Mouse (Mus musculus): ENCODE measurements around the gene Qrsl1. TPM values are rescaled to one million over a fixed set of nuclear protein-coding genes. Genes with fewer than 3 reads are reported as not detected.

Gene Qrsl1
- total and polyA plus RNA-seq, 2 experiments from 2014 or later = 14.7 to 18.8 TPM

- Histone ChIP-seq H3K4me1 (ENCODE audit: insufficient read depth) (no peaks in the 10 kb centered on the region), H3K27ac (ENCODE audit: low read depth, low read length) (no peak overlapping the region), H3K9ac (no peak overlapping the region), H3K4me2 (ENCODE audit: low read depth) (no peak overlapping the region), H3K4me3 (ENCODE audit: low read depth, low read length) (no peak overlapping the region), H3K9me3 (ENCODE audit: low read length) (no peaks in the 10 kb centered on the region), H3K27me3 (ENCODE audit: insufficient read depth, low read length) (no peaks in the 10 kb centered on the region), H3K36me3 (ENCODE audit: insufficient read depth) (peaks cover 8% of the 10 kb centered on the region; the same call in 1 of the 2 replicates)
- WGBS = 92% methylated on average over 3 of the region's 3 CpGs
- TF ChIP-seq CTCF (IDR thresholded peaks at IDR 0.05; ENCODE audit: low read depth) = no peak
- DNase-seq = no peak
- ATAC-seq = no peak
Observed at GRCm38 (mm10) chr10:43923096-43923495, 21.6 kb upstream of the Qrsl1 start.

- Histone ChIP-seq H3K27me3 (ENCODE audit: insufficient read depth, low read length) (no peaks in the 10 kb centered on the region), H3K4me2 (ENCODE audit: low read depth) (no peak overlapping the region), H3K27ac (ENCODE audit: low read depth, low read length) (no peak overlapping the region), H3K9me3 (ENCODE audit: low read length) (no peaks in the 10 kb centered on the region), H3K4me1 (ENCODE audit: insufficient read depth) (no peaks in the 10 kb centered on the region), H3K36me3 (ENCODE audit: insufficient read depth) (peaks cover 3% of the 10 kb centered on the region; the same call in 1 of the 2 replicates), H3K9ac (no peak overlapping the region), H3K4me3 (ENCODE audit: low read depth, low read length) (no peak overlapping the region)
- ATAC-seq (peak; percentile 92), DNase-seq (peak; percentile 91)
- TF ChIP-seq CTCF (IDR thresholded peaks at IDR 0.05; ENCODE audit: low read depth) = peak; percentile 98
- 38% methylated on average over 17 of the region's 17 CpGs for WGBS
Observed at GRCm38 (mm10) chr10:43918696-43919608, 17.4 kb upstream of the Qrsl1 start.

GRCm38 (mm10) chr10:43916737-43917136, 15.2 kb upstream of the Qrsl1 start:
- H3K4me2 ChIP-seq (ENCODE audit: low read depth) = no peak overlapping the region
- no peaks in the 10 kb centered on the region for H3K27me3 ChIP-seq (ENCODE audit: insufficient read depth, low read length)
- H3K4me3 ChIP-seq (ENCODE audit: low read depth, low read length) = no peak overlapping the region
- no peak overlapping the region for H3K27ac ChIP-seq (ENCODE audit: low read depth, low read length)
- H3K36me3 ChIP-seq (ENCODE audit: insufficient read depth) = no peaks in the 10 kb centered on the region
- ATAC-seq (no peak), DNase-seq (no peak)
- TF ChIP-seq CTCF (IDR thresholded peaks at IDR 0.05; ENCODE audit: low read depth) = no peak
- H3K9me3 ChIP-seq (ENCODE audit: low read length) = no peaks in the 10 kb centered on the region
- 88% methylated on average over 2 of the region's 2 CpGs for WGBS
- no peaks in the 10 kb centered on the region for H3K4me1 ChIP-seq (ENCODE audit: insufficient read depth)
- no peak overlapping the region for H3K9ac ChIP-seq

- no peak for TF ChIP-seq CTCF (IDR thresholded peaks at IDR 0.05; ENCODE audit: low read depth)
- WGBS = 80% methylated on average over 12 of the region's 12 CpGs
- no peaks in the 10 kb centered on the region for H3K36me3 ChIP-seq (ENCODE audit: insufficient read depth)
- no peaks in the 10 kb centered on the region for H3K27me3 ChIP-seq (ENCODE audit: insufficient read depth, low read length)
- H3K9ac ChIP-seq = no peak overlapping the region
- H3K4me3 ChIP-seq (ENCODE audit: low read depth, low read length) = no peak overlapping the region
- ATAC-seq (no peak), DNase-seq (no peak)
- no peak overlapping the region for H3K27ac ChIP-seq (ENCODE audit: low read depth, low read length)
- no peak overlapping the region for H3K4me2 ChIP-seq (ENCODE audit: low read depth)
- no peaks in the 10 kb centered on the region for H3K9me3 ChIP-seq (ENCODE audit: low read length)
- H3K4me1 ChIP-seq (ENCODE audit: insufficient read depth) = no peaks in the 10 kb centered on the region
Observed at GRCm38 (mm10) chr10:43916181-43916580, 14.6 kb upstream of the Qrsl1 start.

- ATAC-seq (no peak), DNase-seq (no peak)
- Histone ChIP-seq H3K9ac (no peak overlapping the region), H3K4me1 (ENCODE audit: insufficient read depth) (no peaks in the 10 kb centered on the region), H3K4me2 (ENCODE audit: low read depth) (no peak overlapping the region), H3K27me3 (ENCODE audit: insufficient read depth, low read length) (no peaks in the 10 kb centered on the region), H3K36me3 (ENCODE audit: insufficient read depth) (no peaks in the 10 kb centered on the region), H3K9me3 (ENCODE audit: low read length) (no peaks in the 10 kb centered on the region), H3K4me3 (ENCODE audit: low read depth, low read length) (no peak overlapping the region), H3K27ac (ENCODE audit: low read depth, low read length) (no peak overlapping the region)
- 89% methylated on average over 3 of the region's 3 CpGs for WGBS
- no peak for TF ChIP-seq CTCF (IDR thresholded peaks at IDR 0.05; ENCODE audit: low read depth)
Observed at GRCm38 (mm10) chr10:43912236-43912635, 10.7 kb upstream of the Qrsl1 start.

GRCm38 (mm10) chr10:43910873-43911142, 9.3 kb upstream of the Qrsl1 start:
- Histone ChIP-seq H3K9ac (no peak overlapping the region), H3K36me3 (ENCODE audit: insufficient read depth) (no peaks in the 10 kb centered on the region), H3K4me2 (ENCODE audit: low read depth) (no peak overlapping the region), H3K4me3 (ENCODE audit: low read depth, low read length) (no peak overlapping the region), H3K4me1 (ENCODE audit: insufficient read depth) (no peaks in the 10 kb centered on the region), H3K27me3 (ENCODE audit: insufficient read depth, low read length) (no peaks in the 10 kb centered on the region), H3K9me3 (ENCODE audit: low read length) (no peaks in the 10 kb centered on the region), H3K27ac (ENCODE audit: low read depth, low read length) (no peak overlapping the region)
- no peak for TF ChIP-seq CTCF (IDR thresholded peaks at IDR 0.05; ENCODE audit: low read depth)
- ATAC-seq = no peak
- no peak for DNase-seq
- WGBS = 92% methylated on average over 8 of the region's 8 CpGs

- WGBS = 85% methylated on average over 12 of the region's 12 CpGs
- Histone ChIP-seq H3K27ac (ENCODE audit: low read depth, low read length) (no peak overlapping the region), H3K4me1 (ENCODE audit: insufficient read depth) (no peaks in the 10 kb centered on the region), H3K9ac (no peak overlapping the region), H3K27me3 (ENCODE audit: insufficient read depth, low read length) (no peaks in the 10 kb centered on the region), H3K4me2 (ENCODE audit: low read depth) (no peak overlapping the region), H3K9me3 (ENCODE audit: low read length) (no peaks in the 10 kb centered on the region), H3K36me3 (ENCODE audit: insufficient read depth) (no peaks in the 10 kb centered on the region), H3K4me3 (ENCODE audit: low read depth, low read length) (no peak overlapping the region)
- DNase-seq = no peak
- ATAC-seq = no peak
- TF ChIP-seq CTCF (IDR thresholded peaks at IDR 0.05; ENCODE audit: low read depth) = no peak
Observed at GRCm38 (mm10) chr10:43910032-43910872, 8.7 kb upstream of the Qrsl1 start.
